Mouse (Mus musculus): Measurements from ENCODE around the gene Slc4a2. TPM values are rescaled to one million over a fixed set of nuclear protein-coding genes. Genes with fewer than 3 reads are reported as not detected.

Slc4a2 gene
- polyA plus RNA-seq, 1 experiment: 90.6 TPM

GRCm38 (mm10) chr5:24388246-24388915, 35.3 kb upstream of the Slc4a2 start:
- TF ChIP-seq POLR2A (IDR thresholded peaks at IDR 0.05; ENCODE audit: low read depth, low read length) (no peak), CTCF (IDR thresholded peaks at IDR 0.05; ENCODE audit: extremely low read depth, insufficient read length, insufficient replicate concordance, low read depth, low read length) (no peak)
- H3K27ac ChIP-seq (ENCODE audit: insufficient read depth, low read depth, low read length): no peak overlapping the region
- WGBS: 41% methylated on average over 26 of the region's 26 CpGs

GRCm38 (mm10) chr5:24389011-24389657, 34.5 kb upstream of the Slc4a2 start:
- Histone ChIP-seq H3K27ac (ENCODE audit: insufficient read depth, low read depth, low read length) (no peak overlapping the region), H3K27me3 (ENCODE audit: control insufficient read depth, insufficient read depth, low read length) (peaks cover 14% of the 10 kb centered on the region; the same call in 1 of the 2 replicates), H3K4me1 (ENCODE audit: control insufficient read depth, insufficient read depth, insufficient read length, low read length) (peaks cover 21% of the 10 kb centered on the region), H3K36me3 (ENCODE audit: control insufficient read depth, insufficient read depth, low read length) (no peaks in the 10 kb centered on the region), H3K4me3 (ENCODE audit: low read depth, low read length) (no peak overlapping the region)
- no peak for TF ChIP-seq POLR2A (IDR thresholded peaks at IDR 0.05; ENCODE audit: low read depth, low read length)
- no peak for TF ChIP-seq CTCF (IDR thresholded peaks at IDR 0.05; ENCODE audit: extremely low read depth, insufficient read length, insufficient replicate concordance, low read depth, low read length)
- WGBS: 69% methylated on average over 7 of the region's 7 CpGs

More at GRCm38 (mm10) chr5:24388246-24388915, 35.3 kb upstream of the Slc4a2 start:
- peaks cover 21% of the 10 kb centered on the region for H3K4me1 ChIP-seq (ENCODE audit: control insufficient read depth, insufficient read depth, insufficient read length, low read length)
- peak overlapping the region; percentile 55 for H3K4me3 ChIP-seq (ENCODE audit: low read depth, low read length)
- H3K27me3 ChIP-seq (ENCODE audit: control insufficient read depth, insufficient read depth, low read length): peaks cover 14% of the 10 kb centered on the region; the same call in 1 of the 2 replicates
- no peaks in the 10 kb centered on the region for H3K36me3 ChIP-seq (ENCODE audit: control insufficient read depth, insufficient read depth, low read length)

DNA sequence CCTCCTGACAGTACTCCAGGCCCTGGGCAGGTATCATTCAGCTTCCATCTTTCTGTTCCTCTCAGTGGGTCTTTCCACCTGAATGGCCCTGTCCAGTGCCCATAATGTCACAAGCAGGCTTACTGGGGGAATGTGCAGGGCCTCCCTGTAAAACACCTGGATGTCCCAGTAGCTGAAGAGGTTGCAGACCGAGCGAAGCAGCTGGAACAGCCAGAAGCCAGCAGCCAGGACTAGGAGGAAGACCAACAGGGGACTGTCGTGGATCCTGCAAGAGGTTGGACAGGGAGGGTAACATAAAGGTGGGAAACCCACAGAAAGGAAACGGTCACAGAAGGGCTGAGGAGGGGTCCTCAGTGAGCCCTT, 34.0 kb upstream of the Slc4a2 start:
- no peak overlapping the region for H3K27ac ChIP-seq (ENCODE audit: insufficient read depth, low read depth, low read length)
- 90% methylated on average over 4 of the region's 4 CpGs for WGBS
- no peak overlapping the region for H3K4me3 ChIP-seq (ENCODE audit: low read depth, low read length)
- H3K27me3 ChIP-seq (ENCODE audit: control insufficient read depth, insufficient read depth, low read length): peaks cover 14% of the 10 kb centered on the region; the same call in 1 of the 2 replicates
- no peaks in the 10 kb centered on the region for H3K36me3 ChIP-seq (ENCODE audit: control insufficient read depth, insufficient read depth, low read length)
- TF ChIP-seq CTCF (IDR thresholded peaks at IDR 0.05; ENCODE audit: extremely low read depth, insufficient read length, insufficient replicate concordance, low read depth, low read length) (no peak), POLR2A (IDR thresholded peaks at IDR 0.05; ENCODE audit: low read depth, low read length) (no peak)
- H3K4me1 ChIP-seq (ENCODE audit: control insufficient read depth, insufficient read depth, insufficient read length, low read length): peaks cover 21% of the 10 kb centered on the region

DNA sequence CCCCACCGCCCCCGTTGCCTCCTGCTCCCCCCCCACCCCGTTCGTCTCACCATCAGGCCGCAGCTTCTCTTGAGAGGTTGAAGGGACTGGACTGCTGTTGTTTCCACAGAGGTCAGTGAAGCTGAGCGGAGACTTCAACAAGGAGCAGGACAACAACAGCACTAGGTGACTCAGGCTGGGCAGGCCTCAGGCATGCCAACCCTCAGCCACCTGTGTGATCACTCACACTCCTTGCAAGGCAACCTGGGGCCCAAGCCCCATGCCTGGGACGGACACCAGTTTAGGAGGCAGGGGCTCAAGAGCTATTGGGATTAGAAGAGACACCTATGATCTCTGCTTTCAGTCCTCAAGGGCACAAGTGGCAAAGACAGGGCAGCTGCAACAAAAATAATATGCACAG, 31.8 kb upstream of the Slc4a2 start, which contains the start of gene Atg9b:
TSS of gene Atg9b (minus strand) at position 280 of the 400 bp plus-strand sequence.
- peaks cover 21% of the 10 kb centered on the region for H3K4me1 ChIP-seq (ENCODE audit: control insufficient read depth, insufficient read depth, insufficient read length, low read length)
- WGBS: 89% methylated on average over 7 of the region's 7 CpGs
- H3K27me3 ChIP-seq (ENCODE audit: control insufficient read depth, insufficient read depth, low read length): peaks cover 13% of the 10 kb centered on the region; the same call in 1 of the 2 replicates
- H3K27ac ChIP-seq (ENCODE audit: insufficient read depth, low read depth, low read length): no peak within 1 kb of the TSS
- no peaks in the 10 kb centered on the region for H3K36me3 ChIP-seq (ENCODE audit: control insufficient read depth, insufficient read depth, low read length)
- TF ChIP-seq POLR2A (IDR thresholded peaks at IDR 0.05; ENCODE audit: low read depth, low read length): no peak
- no peak for TF ChIP-seq CTCF (IDR thresholded peaks at IDR 0.05; ENCODE audit: extremely low read depth, insufficient read length, insufficient replicate concordance, low read depth, low read length)
- H3K4me3 ChIP-seq (ENCODE audit: low read depth, low read length): no peak within 1 kb of the TSS

DNA sequence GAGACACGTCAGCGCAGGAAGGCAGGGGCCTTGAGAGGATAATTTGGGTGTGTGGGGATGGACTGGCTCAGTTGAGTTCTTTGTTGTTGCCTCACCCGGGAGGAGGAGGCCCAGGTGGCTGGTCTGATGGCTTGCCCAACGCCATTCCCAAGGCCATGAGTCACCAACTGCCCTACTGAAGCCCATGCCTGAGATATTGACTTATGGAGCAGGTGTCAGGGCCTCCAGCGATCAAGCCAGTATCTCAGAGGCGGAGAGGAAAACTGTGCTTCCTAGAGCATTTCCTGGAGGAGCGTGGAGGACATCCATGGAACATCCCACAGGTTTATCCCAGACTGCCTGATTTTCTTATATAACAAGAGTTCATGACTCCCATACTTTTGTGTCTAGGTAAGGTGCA, 30.9 kb upstream of the Slc4a2 start:
- TF ChIP-seq CTCF (IDR thresholded peaks at IDR 0.05; ENCODE audit: extremely low read depth, insufficient read length, insufficient replicate concordance, low read depth, low read length) (no peak), POLR2A (IDR thresholded peaks at IDR 0.05; ENCODE audit: low read depth, low read length) (no peak)
- Histone ChIP-seq H3K27ac (ENCODE audit: insufficient read depth, low read depth, low read length) (no peak overlapping the region), H3K4me3 (ENCODE audit: low read depth, low read length) (no peak overlapping the region), H3K36me3 (ENCODE audit: control insufficient read depth, insufficient read depth, low read length) (no peaks in the 10 kb centered on the region), H3K27me3 (ENCODE audit: control insufficient read depth, insufficient read depth, low read length) (peaks cover 6% of the 10 kb centered on the region; the same call in 1 of the 2 replicates), H3K4me1 (ENCODE audit: control insufficient read depth, insufficient read depth, insufficient read length, low read length) (peaks cover 15% of the 10 kb centered on the region)
- WGBS: 46% methylated on average over 7 of the region's 7 CpGs

- Histone ChIP-seq H3K36me3 (ENCODE audit: control insufficient read depth, insufficient read depth, low read length) (no peaks in the 10 kb centered on the region), H3K4me1 (ENCODE audit: control insufficient read depth, insufficient read depth, insufficient read length, low read length) (peaks cover 8% of the 10 kb centered on the region; the same call in 1 of the 2 replicates), H3K27ac (ENCODE audit: insufficient read depth, low read depth, low read length) (peak within 1 kb of the TSS; percentile 89), H3K27me3 (ENCODE audit: control insufficient read depth, insufficient read depth, low read length) (0 out of 2 replicates have a peak, but pooled peaks cover 2% of the 10 kb centered on the region), H3K4me3 (ENCODE audit: low read depth, low read length) (peak within 1 kb of the TSS; percentile 71)
- TF ChIP-seq POLR2A (IDR thresholded peaks at IDR 0.05; ENCODE audit: low read depth, low read length) (no peak), CTCF (IDR thresholded peaks at IDR 0.05; ENCODE audit: extremely low read depth, insufficient read length, insufficient replicate concordance, low read depth, low read length) (peak; percentile 91; the same call in 1 of the 2 replicates)
- WGBS: 13% methylated on average over 7 of the region's 7 CpGs
Observed at GRCm38 (mm10) chr5:24393392-24393997, 30.1 kb upstream of the Slc4a2 start, which contains the start of gene Abcb8. Gene Abcb8, plus strand, starts transcription at chr5:24393663.
